Mouse (Mus musculus): Measurements from ENCODE around the gene Hfe. TPM values are rescaled to one million over a fixed set of nuclear protein-coding genes. Genes with fewer than 3 reads are reported as not detected.
A peak's percentile ranks its signal among the peaks of the same experiment; 100 is the strongest.
"Not testable (repeated sequence)": the region's sequence is repeated elsewhere in the genome, so short reads cannot be mapped to it uniquely, and the experiment has no call there.

Gene Hfe
- total RNA-seq, 2 experiments from 2014 or later = 3.4 to 3.9 TPM

GRCm38 (mm10) chr13:23744421-23745380, 34.0 kb upstream of the Hfe start:
- DNase-seq (ENCODE audit: low spot score in 2 of 2) = no peak

DNA sequence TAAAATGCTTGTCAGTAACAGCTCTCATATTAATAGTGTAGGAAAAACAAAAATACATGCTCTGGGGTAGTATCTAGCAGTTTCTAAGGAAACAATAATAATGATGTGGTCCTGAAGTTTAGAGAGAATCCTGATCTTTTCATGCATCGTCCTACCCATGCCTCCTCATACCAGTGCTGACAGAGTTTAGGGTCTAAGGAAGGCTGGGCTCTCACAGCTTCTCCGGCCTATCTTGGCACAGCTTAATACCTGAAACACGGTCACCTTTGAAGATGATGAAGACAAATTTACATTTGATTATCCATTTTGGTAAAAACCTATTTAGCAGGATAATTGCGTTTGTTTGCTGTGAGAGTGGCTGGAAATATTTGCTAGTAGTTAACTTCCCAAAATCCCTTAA, 33.3 kb upstream of the Hfe start:
- DNase-seq (ENCODE audit: low spot score in 2 of 2) = no peak

- no peak for DNase-seq (ENCODE audit: low spot score in 2 of 2)
These were observed 32.6 kb upstream of the Hfe start for GRCm38 (mm10) chr13:23743215-23743614.

GRCm38 (mm10) chr13:23742007-23742406, 31.4 kb upstream of the Hfe start:
- no peak for DNase-seq (ENCODE audit: low spot score in 2 of 2)

DNA sequence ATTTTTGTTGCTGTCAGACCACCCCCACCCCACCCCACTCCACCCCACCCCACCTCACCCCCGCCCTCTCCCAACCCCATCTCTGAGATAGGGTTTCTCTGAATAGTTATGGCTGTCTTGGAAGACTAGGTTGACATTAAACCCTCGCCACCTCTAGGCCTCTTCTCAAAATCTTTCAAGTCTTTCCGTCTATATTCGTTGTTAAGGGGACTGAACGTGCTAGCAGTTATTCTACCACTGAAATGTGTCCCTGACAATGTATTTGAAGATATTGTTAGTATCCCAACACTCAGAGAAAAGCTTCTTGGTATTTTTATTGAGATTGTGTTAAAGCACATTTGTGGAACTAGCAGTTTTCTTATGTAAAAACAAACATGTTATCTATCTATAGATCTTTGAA, 30.3 kb upstream of the Hfe start:
- no peak for DNase-seq (ENCODE audit: low spot score in 2 of 2)

DNA sequence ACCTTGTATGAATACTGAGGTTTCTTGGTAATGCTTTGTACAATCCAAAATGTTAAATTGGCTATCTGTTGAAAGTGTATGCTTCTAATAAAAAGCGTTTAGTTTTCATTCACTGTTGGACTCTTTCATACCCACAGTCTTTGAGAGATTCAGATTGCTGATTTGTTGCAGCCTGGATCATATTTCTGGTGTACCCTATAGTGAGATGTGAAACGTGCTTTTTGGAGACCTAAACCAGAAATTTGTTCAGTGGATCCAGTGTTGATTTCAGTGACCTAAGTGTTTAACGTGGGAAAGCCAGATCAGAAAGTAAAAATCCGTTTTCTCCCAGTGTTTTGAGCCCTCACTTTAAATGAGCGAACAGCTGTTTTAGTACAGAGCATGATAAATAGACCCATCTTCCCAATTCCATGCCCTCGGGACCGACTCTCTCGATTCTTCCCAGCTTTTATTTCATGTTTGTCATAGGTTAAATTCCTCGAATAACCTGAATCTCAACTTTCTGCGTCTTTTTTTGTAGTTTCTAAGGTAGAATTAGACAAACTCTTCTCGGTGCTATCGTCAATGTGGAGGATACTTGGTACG, 29.7 kb upstream of the Hfe start:
- DNase-seq (ENCODE audit: low spot score in 2 of 2) = no peak

DNA sequence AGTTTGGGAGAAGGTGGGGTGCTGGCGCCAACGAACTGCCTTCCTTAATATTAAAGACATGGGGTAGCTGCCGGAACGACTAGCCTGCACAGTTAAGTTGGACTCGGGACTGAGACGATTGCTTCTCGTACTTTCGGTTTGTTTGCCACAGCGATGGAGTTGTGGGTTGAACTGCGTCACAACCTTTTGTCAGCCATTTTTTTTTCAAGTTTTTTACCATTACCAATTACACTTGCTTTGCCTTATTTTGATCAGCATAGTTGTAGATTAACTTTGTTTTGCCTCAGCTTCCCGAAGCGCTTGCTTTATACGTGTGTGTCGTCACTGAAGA, 29.2 kb upstream of the Hfe start:
- DNase-seq (ENCODE audit: low spot score in 2 of 2) = no peak

GRCm38 (mm10) chr13:23739069-23739921, 28.6 kb upstream of the Hfe start:
- peak; percentile 87 to 94 for DNase-seq (ENCODE audit: low spot score in 2 of 2)

DNA sequence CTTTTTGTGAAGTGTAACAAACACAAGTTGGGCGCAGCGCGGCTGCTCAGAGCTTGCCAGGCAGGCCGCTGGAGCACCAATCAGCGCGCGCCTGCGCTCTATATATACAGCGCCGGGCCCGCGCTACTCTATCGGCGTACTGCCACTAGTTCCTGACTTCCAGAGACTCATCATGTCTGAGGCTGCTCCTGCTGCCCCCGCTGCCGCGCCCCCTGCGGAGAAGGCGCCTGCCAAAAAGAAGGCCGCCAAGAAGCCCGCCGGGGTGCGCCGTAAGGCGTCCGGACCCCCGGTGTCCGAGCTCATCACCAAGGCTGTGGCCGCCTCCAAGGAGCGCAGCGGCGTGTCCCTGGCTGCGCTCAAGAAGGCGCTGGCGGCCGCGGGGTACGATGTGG, 28.0 kb upstream of the Hfe start, which contains the start of gene Hist1h1c:
Gene Hist1h1c (plus strand): TSS at position 132 of the 392 bp plus-strand sequence.
- peak; percentile 80 to 90 for DNase-seq (ENCODE audit: low spot score in 2 of 2)

DNA sequence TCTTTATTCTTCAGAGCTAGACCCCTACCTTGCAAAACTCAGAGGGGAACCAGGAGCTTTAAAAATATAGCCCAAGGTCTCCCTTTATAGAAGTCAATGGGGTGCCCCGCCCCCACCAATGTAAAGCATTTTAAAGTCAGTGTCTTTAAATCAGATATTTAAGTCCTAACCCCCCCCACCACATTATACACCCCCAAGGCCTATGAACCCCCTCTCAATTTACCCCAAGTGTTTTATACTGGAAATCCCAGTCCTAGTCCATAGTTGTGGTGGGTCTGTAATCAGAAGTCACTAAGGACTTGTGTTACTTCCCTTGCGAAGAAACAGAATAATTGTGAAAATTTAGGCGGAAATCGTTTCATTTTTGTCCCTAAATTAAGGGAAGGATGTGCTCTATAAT, 27.4 kb upstream of the Hfe start:
- no peak for DNase-seq (ENCODE audit: low spot score in 2 of 2)

DNA sequence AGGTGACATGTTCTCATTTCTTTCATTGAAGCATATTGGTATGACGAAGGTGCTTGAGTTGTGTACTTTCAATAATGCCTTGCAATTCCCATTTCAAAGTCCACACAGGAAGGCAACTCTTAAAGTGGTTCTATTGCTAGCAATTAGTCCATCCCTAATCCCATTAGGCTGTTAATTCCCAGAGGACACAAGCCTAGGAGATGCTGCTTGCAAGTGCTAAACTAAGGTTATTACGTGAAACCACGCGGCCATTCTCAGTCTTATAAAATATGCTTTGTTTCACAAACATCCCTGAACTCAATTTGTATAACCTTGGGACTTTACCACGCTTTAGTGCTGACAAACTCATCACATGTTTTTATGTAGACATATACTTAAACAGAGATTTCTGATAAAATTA, 26.4 kb upstream of the Hfe start:
- DNase-seq (ENCODE audit: low spot score in 2 of 2) = no peak

- DNase-seq (ENCODE audit: low spot score in 2 of 2) = no peak
These were observed 21.6 kb upstream of the Hfe start for GRCm38 (mm10) chr13:23732156-23732804.

DNA sequence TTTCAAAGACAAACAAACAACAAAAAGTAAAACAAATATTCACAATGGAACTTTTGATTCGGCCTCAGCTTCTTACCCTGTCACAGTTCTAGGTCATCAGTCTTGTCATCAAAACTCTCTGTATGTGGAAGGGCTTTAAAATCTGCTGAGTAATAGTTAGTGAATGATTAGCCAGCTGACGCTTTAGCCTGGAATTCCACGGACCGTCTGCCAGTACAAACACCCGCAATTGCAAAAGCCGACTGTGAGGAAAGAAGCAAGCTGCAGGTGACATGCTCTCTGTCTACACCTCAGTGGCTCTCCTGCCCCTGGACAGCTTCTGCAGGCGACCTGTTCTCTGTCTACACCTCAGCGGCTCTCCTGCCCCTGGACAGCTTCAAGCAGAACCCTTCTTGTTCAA, 19.8 kb upstream of the Hfe start:
- DNase-seq (ENCODE audit: low spot score in 2 of 2) = no peak

DNA sequence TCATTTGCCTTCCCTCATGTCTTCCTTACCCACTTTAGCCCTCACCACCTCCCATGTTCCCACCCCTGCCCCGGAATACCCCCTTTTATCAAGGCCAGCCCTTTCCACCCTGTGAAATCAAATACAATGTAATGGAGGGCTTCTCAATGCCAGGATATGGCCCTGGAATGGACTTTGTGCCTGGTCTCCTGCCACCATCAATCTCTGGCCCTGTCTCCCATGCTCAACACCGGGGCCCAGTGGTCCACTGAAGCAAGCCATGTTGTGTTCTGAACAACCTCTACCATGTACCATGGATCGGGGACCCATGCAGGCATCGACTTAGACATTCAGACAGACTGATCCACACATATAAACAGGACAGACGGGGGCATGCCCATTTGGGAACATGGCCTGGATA, 19.1 kb upstream of the Hfe start:
- DNase-seq (ENCODE audit: low spot score in 2 of 2) = no peak

DNA sequence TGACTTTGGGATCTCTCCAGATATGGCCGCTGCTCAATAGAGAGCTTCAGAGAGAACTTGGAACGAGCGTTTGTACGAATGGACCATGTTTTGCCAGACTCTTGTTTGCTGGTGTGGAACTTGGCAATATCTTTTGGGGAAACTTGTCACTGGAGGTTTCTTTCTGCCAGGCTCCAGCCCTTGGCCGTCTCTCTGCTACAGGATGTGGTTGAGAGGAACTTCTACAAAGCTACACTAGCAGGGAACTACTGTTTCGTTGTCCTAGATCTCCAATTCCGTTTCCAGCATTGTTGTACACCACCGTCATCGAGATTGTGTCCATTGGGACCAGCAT, 18.5 kb upstream of the Hfe start:
- no peak for DNase-seq (ENCODE audit: low spot score in 2 of 2)

DNA sequence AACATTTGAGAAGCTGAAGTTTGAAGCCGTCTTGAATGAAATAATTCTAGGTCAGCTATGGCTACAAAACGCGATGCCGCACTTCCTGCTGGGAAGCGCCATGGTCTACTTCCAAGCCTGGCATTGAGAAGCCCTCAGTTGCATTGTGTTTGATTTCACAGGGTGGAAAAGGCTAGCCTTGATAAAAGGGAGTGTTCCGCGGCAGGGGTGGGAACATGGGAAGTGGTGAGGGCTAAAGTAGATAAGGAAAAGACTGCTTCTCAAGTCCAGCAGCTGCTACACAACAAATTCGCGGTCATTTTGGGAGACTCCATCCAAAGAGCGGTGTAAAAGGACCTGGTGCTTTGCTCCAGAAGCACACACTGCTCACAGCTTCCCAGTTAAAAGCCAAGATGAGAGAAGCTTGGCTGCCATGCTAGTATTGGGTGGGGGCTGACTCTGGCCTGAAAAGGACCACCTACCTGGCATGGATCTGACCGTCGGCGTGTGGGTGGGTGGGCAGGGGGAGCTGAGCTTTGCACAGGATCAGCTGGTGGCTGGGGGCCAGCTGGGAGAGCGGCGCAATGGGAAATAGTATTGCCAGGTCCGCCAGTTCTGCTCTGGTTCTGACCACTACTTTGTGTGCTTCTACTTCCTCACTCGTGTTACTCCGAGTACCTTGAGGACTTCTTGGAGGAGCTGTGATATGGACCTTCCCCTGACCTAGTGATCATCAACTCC, 18.0 kb upstream of the Hfe start:
- no peak for DNase-seq (ENCODE audit: low spot score in 2 of 2)

DNA sequence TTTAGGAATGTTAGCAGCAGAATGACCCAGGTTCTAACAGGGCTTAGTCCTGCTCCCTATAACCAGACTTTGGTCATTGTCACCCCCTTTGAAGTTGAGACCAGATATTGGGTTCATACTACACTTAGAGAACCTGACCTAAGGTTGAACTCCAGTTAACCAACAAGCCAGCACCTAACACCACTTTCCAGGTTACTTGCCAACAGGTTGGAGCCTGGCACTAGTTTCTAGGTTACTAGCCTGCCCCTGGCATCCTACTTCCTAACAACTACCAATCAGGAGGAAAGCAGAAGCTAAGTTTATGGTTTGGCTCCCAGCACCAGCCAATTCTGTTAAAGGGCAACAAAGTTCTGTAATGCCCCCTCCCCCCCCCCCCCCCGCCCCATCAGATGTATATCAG, 14.6 kb upstream of the Hfe start:
- DNase-seq (ENCODE audit: low spot score in 2 of 2) = no peak

- no peak for DNase-seq (ENCODE audit: low spot score in 2 of 2)
These were observed 13.6 kb upstream of the Hfe start for GRCm38 (mm10) chr13:23724239-23724638.

DNA sequence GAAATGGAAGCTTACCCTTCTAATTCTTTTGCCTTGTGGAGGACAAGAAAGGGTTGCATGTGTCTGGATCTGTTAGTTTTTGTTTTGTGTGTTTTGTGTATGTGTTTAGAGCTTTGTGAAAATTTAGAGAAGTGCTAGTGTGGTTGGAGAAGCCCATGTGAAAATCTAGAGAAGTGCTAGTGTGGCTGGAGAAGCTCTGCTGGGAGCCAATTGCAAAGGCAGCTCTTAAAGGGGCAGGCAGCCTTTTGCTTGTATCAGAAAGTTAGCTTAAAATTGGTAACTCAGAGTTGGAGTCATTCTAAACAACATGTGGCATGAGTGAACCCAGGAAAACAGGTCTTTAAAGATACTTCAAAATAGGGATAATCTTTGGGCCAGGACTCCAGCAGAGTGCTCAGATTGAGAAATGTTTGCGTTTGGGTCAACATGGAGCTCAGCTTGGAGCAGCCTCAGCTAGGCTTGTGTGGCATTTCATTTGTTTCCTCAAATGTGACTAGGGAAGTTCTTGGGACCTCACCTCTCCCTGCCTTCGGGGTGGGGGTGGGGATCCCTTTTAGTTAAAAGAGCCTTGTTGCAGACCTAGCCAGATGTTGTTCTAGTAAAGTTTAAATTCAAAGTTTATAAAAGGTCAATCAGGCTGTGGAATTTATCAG, 7.1 kb upstream of the Hfe start:
- not testable (repeated sequence) for DNase-seq (ENCODE audit: low spot score in 2 of 2)

DNA sequence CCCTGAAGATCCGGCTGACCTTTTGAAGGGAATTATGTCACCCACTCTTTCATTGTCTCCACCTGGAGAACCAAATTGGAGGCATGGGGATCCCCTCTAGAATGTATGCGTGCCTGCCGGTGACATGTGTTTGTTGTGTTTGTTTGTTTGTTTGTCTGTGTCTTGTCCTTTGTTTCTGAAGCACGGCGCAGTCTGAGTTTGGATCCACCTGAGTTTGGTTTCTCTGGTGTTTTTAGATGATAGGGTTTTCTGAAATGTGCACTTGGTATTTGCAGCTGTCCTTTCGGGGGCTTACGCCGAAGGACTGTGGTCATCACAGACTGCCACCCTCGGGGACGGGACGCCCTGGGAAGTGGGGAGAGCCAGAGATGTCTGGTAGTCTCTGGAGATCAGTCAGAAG, 6.5 kb upstream of the Hfe start:
- DNase-seq (ENCODE audit: low spot score in 2 of 2) = no peak

Data from left cerebral cortex, adult 18-20 months (tissue).